Mouse (Mus musculus) E14TG2a.4 (cell line): Measurements from ENCODE around the gene Nlgn2.
A peak's percentile ranks its signal among the peaks of the same experiment; 100 is the strongest.
"Not testable (repeated sequence)": the region's sequence is repeated elsewhere in the genome, so short reads cannot be mapped to it uniquely, and the experiment has no call there.

Experiments
- H3K27me3 ChIP-seq: 2 replicates; pipeline ENCODE4 v1.6.1; 2014; ENCODE audit warnings: low read length, control low read depth; ENCODE audit not compliant: insufficient read depth
- H3K36me3 ChIP-seq: 2 replicates; pipeline ENCODE4 v1.6.1; 2014; ENCODE audit warnings: low read length, control low read depth; ENCODE audit not compliant: insufficient read depth
- H3K4me1 ChIP-seq: replicated peaks from 2 replicates; pipeline ENCODE4 v1.6.1; 2014; ENCODE audit warnings: low read depth, low read length, control low read depth
- H3K4me3 ChIP-seq: replicated peaks from 2 replicates; pipeline ENCODE4 v1.5.1; 2014; ENCODE audit warnings: mild to moderate bottlenecking, low read length
- H3K9me3 ChIP-seq: 2 replicates; pipeline ENCODE4 v1.6.1; 2014; ENCODE audit warnings: low read length, control low read depth
- CTCF ChIP-seq: conservative IDR thresholded peaks from 2 replicates; pipeline ENCODE4 v1.5.1; 2014; ENCODE audit warnings: low read length
- NANOG ChIP-seq: IDR thresholded peaks from 2 replicates; pipeline ENCODE4 v1.6.1; 2014; ENCODE audit warnings: borderline replicate concordance, low read length, mixed read lengths
- POU5F1 ChIP-seq: IDR thresholded peaks from 2 replicates; pipeline ENCODE4 v1.6.1; 2014; ENCODE audit warnings: low read length, borderline replicate concordance

The Nlgn2 gene

DNA sequence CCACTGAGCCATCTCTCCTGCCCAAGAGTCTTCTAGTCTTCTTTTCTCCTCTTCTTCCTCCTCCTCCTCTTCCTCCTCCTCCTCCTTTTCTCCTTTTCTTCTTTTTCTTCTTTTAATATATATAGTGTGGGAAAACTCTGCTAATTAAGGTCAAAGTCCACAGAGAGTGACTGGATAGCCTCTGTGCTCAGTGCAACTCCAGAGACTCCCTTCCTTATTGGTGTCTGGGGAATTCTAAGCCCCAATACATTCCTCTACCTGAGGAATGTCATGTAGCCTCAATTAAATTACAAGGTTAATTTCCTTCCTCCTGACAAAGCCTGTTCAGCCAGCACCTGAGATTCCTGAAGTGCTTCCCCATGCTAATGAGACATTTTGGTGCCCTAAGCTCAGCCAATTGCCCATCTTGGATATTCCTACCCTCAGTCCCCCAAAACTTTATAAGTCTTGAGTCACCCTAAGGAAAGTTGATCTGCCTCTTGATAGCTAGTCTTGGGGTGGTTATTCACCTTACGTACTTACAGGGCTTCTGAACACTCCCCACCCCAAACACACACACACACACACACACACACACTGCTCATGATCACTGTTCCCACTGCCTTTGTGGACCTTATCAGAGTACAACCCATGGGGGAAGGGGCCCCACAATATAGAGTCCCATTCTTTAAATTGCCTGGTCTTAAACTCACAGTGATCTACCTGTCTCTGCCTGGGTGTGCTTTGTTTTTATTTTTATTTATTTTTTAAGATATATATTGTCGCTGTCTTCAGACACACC lies 32.9 kb upstream of the Nlgn2 start:
- Histone ChIP-seq H3K27me3 (peaks cover 2% of the 10 kb centered on the region; the same call in 1 of the 2 replicates), H3K9me3 (no peaks in the 10 kb centered on the region), H3K4me1 (peaks cover 36% of the 10 kb centered on the region), H3K4me3 (no peak overlapping the region), H3K36me3 (no peaks in the 10 kb centered on the region)
- TF ChIP-seq NANOG = no peak
- TF ChIP-seq CTCF = no peak
- TF ChIP-seq POU5F1 = no peak

DNA sequence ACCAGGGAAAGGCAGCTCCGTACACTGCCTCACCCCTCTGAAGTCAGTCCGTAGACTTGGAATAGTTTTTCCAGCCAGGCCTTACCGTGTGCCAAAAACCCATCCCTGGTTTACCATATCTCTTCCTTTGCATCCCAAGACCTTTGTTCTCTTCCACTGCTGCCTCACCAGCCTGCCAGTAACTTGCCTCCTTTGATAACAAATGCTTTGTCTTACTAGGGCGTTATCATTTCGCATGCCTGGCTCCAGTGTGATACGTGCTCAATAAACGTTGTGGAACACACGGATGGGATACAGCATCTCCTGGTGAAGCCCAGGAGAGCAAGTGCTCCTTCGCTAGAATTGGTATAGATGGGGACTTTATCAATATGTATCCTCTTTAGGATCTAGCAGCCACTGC lies 29.8 kb upstream of the Nlgn2 start:
- H3K36me3 ChIP-seq = no peaks in the 10 kb centered on the region
- no peaks in the 10 kb centered on the region for H3K9me3 ChIP-seq
- H3K4me3 ChIP-seq = no peak overlapping the region
- TF ChIP-seq NANOG = no peak
- TF ChIP-seq CTCF = no peak
- TF ChIP-seq POU5F1 = no peak
- peaks cover 46% of the 10 kb centered on the region for H3K4me1 ChIP-seq
- peaks cover 2% of the 10 kb centered on the region; the same call in 1 of the 2 replicates for H3K27me3 ChIP-seq

DNA sequence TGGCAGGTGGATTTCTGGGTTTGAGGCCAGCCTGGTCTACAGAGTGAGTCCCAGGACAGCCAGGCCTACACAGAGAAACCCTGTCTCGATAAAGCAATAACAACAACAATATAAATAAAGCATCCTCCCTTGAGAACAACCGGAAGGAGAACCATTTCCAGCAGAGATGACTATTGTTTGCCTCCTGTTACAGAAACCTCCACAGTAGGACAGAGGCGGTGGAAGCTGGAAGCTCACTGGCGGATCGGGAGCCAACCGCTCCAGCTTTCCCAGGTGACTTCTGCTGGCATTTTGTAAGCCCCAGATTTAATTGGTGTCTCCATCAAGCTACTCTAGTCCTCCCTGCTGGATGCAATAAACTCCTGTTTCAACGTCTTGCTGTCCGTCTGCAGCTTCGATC lies 28.0 kb upstream of the Nlgn2 start:
- Histone ChIP-seq H3K36me3 (no peaks in the 10 kb centered on the region), H3K4me3 (no peak overlapping the region), H3K4me1 (peaks cover 46% of the 10 kb centered on the region), H3K27me3 (peaks cover 2% of the 10 kb centered on the region; the same call in 1 of the 2 replicates), H3K9me3 (no peaks in the 10 kb centered on the region)
- TF ChIP-seq POU5F1 (no peak), NANOG (no peak), CTCF (no peak)

DNA sequence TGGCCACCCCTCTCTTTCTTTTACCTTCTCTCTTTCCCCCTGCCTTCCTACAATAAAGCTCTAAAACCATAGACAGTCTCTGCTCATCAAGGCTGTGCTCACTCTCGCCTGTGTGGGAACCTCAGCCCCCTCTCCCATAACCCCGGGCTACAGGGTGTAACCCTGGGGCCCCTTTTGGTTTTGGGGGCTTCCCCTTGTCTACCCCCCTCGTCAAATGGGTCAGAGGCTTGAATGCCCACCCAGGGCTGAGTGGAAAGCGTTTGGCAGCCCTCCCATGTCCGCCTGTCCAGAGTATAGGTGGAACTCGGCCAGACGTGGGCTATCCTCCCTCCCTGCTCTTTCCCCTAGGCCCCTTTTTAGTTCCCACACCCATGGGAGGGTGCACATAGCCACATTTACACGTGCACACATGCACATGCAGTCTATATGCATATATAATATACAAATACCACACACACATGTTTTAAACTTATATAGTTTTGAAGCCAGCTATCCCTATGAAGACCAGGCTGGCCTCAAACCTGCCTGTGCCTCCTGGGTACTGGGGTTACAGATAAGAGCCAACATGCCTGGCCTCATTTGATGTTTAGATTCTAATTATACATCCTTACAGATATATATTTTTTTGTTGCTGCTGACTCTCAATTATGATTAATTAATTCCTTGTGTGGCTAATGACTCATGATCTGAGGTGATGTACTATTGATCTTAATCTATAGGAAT lies 26.7 kb upstream of the Nlgn2 start:
- TF ChIP-seq NANOG (no peak), POU5F1 (no peak), CTCF (no peak)
- H3K36me3 ChIP-seq = no peaks in the 10 kb centered on the region
- H3K4me1 ChIP-seq = peaks cover 47% of the 10 kb centered on the region
- H3K9me3 ChIP-seq = no peaks in the 10 kb centered on the region
- H3K4me3 ChIP-seq = no peak overlapping the region
- H3K27me3 ChIP-seq = peaks cover 3% of the 10 kb centered on the region

DNA sequence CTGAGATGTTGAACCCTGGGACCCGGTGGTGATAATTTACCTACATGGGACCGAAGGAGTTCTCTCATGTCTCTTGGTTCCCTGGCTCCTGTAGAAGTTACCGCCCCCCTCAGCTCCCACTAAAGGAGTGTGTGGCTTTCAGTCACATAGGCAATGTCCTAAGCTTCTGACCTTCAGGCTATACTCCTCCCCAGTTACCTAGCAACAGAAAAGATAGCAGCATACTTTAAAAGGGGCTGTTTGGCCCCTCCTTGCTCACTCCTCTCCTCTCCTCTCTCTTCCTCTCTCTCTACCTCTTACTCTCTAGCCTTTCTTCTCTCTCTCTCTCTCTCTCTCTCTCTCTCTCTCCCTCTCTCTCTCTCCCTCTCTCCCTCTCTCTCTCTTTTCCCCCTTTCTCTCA lies 26.1 kb upstream of the Nlgn2 start:
- peaks cover 53% of the 10 kb centered on the region for H3K4me1 ChIP-seq
- not testable (repeated sequence) for H3K4me3 ChIP-seq, H3K36me3 ChIP-seq, H3K27me3 ChIP-seq, H3K9me3 ChIP-seq

DNA sequence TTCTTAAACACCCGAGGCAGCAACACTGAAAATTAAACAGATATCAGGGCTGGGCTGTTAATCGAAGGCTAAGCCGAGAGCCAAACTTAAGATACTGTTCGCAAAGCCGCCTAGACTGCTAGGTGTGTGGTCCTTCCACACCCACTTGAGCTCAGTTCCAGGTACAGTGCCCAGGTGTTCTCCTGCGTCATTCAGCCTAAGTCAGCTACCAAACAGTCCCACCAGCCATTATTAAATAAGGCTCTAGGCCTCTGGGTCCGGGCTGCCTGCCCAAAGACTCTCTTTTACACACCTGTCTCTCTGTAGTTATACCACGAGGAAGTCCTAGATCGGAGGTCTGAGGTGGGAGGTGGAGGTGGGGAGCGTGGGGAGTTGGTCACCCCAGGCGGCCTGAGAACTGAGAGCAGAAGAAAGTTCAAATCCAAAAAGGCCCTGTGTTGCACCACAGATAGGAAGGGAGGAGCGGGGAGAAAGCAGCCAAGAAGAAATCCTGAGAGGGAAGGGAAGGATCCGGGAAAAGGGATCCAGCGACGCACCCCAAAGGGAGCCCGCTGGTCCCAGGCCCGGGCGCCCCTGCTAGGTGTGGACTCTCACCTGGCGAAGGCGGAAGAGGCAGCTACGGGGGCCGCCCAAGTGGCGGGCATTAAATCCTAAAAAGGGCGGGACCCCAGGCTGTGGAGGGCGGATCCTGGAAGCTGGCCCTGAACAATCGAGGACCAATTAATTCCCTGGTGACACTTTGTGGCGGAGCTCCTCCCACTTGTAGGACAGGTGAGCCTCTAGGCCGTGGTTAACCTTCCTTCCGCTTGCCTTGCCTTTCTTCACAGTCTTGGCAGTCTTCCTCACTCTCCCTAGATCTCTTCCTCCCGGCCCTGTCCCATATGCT lies 20.8 kb upstream of the Nlgn2 start, which contains the start of gene Tnk1:
Gene Tnk1 (minus strand): TSS at position 618 of the 886 bp plus-strand sequence.
- peaks cover 27% of the 10 kb centered on the region for H3K27me3 ChIP-seq
- no peaks in the 10 kb centered on the region for H3K9me3 ChIP-seq

DNA sequence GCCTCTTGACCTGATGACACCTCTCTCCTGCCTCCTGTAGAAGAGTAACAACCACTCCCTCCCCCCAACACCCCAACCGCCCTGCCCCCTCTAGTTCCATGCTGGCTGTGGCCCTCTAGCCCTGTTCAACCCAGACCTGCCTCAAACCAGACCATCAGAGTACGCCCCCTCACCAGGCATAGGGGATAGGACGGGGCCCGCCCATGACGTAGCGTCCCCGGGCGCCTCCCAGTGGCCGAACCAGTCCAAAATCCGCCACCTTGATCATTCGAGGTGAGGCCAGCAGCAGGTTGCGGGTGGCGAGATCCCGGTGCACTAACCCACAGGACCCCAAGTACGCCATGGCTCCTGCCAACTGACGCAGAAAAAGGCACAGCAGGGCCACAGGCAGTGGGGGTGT lies 17.8 kb upstream of the Nlgn2 start:
- TF ChIP-seq NANOG (no peak), CTCF (peak; percentile 33)
- Histone ChIP-seq H3K9me3 (no peaks in the 10 kb centered on the region), H3K4me3 (peak overlapping the region; percentile 75), H3K36me3 (peaks cover 45% of the 10 kb centered on the region), H3K4me1 (peaks cover 71% of the 10 kb centered on the region), H3K27me3 (peaks cover 27% of the 10 kb centered on the region)

More for the DNA sequence above, 20.8 kb upstream of the Nlgn2 start, which contains the start of gene Tnk1:
- Histone ChIP-seq H3K4me3 (peak within 1 kb of the TSS; percentile 75), H3K4me1 (peaks cover 59% of the 10 kb centered on the region), H3K36me3 (peaks cover 15% of the 10 kb centered on the region)
- TF ChIP-seq POU5F1 (no peak), CTCF (no peak), NANOG (no peak)

DNA sequence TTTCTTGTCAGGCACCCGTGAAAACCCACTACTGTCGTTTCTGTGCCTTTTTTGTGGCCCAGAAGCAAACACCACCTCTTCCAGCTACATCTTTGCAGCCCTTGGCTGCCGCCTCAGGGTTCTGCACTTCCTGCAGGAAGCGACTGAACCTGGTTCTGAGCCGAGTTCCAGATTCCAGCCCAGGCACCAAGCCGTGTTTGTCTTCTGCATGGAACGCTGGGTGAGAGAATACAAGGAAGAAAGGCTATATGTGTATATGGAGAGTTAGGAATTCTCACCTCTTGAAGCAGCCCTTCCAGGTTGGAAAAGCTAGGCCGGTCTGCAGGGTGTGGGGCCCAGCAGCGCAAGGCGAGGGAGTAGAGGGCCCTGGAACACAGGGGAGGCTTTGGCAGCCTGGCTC lies 17.1 kb upstream of the Nlgn2 start:
- H3K36me3 ChIP-seq = peaks cover 52% of the 10 kb centered on the region
- H3K4me1 ChIP-seq = peaks cover 74% of the 10 kb centered on the region
- H3K4me3 ChIP-seq = peak overlapping the region; percentile 45
- no peaks in the 10 kb centered on the region for H3K9me3 ChIP-seq
- TF ChIP-seq POU5F1 (no peak), CTCF (no peak), NANOG (no peak)
- peaks cover 27% of the 10 kb centered on the region for H3K27me3 ChIP-seq
